Mouse (Mus musculus) CH12.LX (cell line): ENCODE data around the gene Tmem132c. TPM values are rescaled to one million over a fixed set of nuclear protein-coding genes. Genes with fewer than 3 reads are reported as not detected.

Experiments
- DNase-seq: peaks from one replicate; pipeline ENCODE4 v3.0.0-alpha.2; 2013; ENCODE audit errors: extremely low read depth
- H3K27ac ChIP-seq: 2 replicates; pipeline ENCODE4 v1.5.1; 2012; ENCODE audit warnings: low read depth, mild to moderate bottlenecking, control low read depth, moderate library complexity; ENCODE audit not compliant: insufficient read depth
- H3K27me3 ChIP-seq: replicated peaks from 2 replicates; pipeline ENCODE3; 2012; ENCODE audit warnings: inconsistent platforms
- H3K36me3 ChIP-seq, 2 experiments: replicated peaks in 1 of 2; 2 replicates each; pipeline versions ENCODE3 to v1.6.1; 2012; ENCODE audit warnings: inconsistent platforms in 1 of 2, low read length in 1 of 2, mild to moderate bottlenecking in 1 of 2, mixed read lengths in 1 of 2, moderate library complexity in 1 of 2; ENCODE audit not compliant: control insufficient read depth in 1 of 2, insufficient read depth in 1 of 2
- H3K4me1 ChIP-seq, 2 experiments: 2 replicates each; pipeline ENCODE4 v1.6.1; 2012; ENCODE audit warnings: inconsistent platforms in 1 of 2, moderate library complexity in 1 of 2; ENCODE audit not compliant: insufficient read depth in 2 of 2, control insufficient read depth in 1 of 2
- H3K4me2 ChIP-seq: 2 replicates; pipeline ENCODE4 v1.6.1; 2012; ENCODE audit warnings: low read depth, mild to moderate bottlenecking, control low read depth; ENCODE audit not compliant: poor library complexity, insufficient read depth, severe bottlenecking
- H3K4me3 ChIP-seq, 3 experiments: fragments of 150-350 bp in 1 of 3; sonication (generic) in 1 of 3; replicated peaks in 1 of 3; 2 replicates each; pipeline versions ENCODE3 to v1.5.1; 2011 to 2012; ENCODE audit warnings: low read depth in 2 of 3, low read length in 2 of 3, mild to moderate bottlenecking in 2 of 3, moderate library complexity in 2 of 3, control low read depth in 1 of 3, improper control_type of control experiment in 1 of 3, inconsistent platforms in 1 of 3, mixed read lengths in 1 of 3; ENCODE audit not compliant: poor library complexity in 1 of 3
- H3K79me2 ChIP-seq: replicated peaks from 2 replicates; pipeline ENCODE4 v1.6.1; 2012; ENCODE audit warnings: mild to moderate bottlenecking, moderate library complexity; ENCODE audit not compliant: control insufficient read depth, poor library complexity, insufficient read depth, severe bottlenecking; ENCODE audit errors: extremely low read depth
- H3K9ac ChIP-seq: 2 replicates; pipeline ENCODE4 v1.6.1; 2012; ENCODE audit warnings: low read depth, mild to moderate bottlenecking, control low read depth, moderate library complexity; ENCODE audit not compliant: insufficient read depth
- H3K9me3 ChIP-seq: replicated peaks from 2 replicates; pipeline ENCODE3; 2012; ENCODE audit warnings: low read length, inconsistent platforms, mixed read lengths
- CHD1 ChIP-seq: IDR thresholded peaks from 2 replicates; pipeline ENCODE4 v1.6.1; 2012; ENCODE audit warnings: low read depth, low read length, improper control_type of control experiment, inconsistent platforms
- E2F4 ChIP-seq: IDR thresholded peaks from 2 replicates; pipeline ENCODE4 v1.6.1; 2011; ENCODE audit warnings: low read depth, low read length, improper control_type of control experiment; ENCODE audit not compliant: insufficient replicate concordance
- ELF1 ChIP-seq: IDR thresholded peaks from 2 replicates; pipeline ENCODE4 v1.6.1; 2014; ENCODE audit warnings: low read depth, mild to moderate bottlenecking, inconsistent platforms, low read length, improper control_type of control experiment
- ETS1 ChIP-seq: conservative IDR thresholded peaks from 2 replicates; pipeline ENCODE4 v1.6.1; 2012; ENCODE audit warnings: low read depth, mild to moderate bottlenecking, inconsistent platforms, low read length, improper control_type of control experiment, moderate library complexity
- HCFC1 ChIP-seq: IDR thresholded peaks from 2 replicates; pipeline ENCODE4 v1.6.1; 2012; ENCODE audit warnings: low read depth, mild to moderate bottlenecking, inconsistent platforms, low read length, improper control_type of control experiment
- IRF4 ChIP-seq: IDR thresholded peaks from 2 replicates; pipeline ENCODE4 v1.6.1; 2014; ENCODE audit warnings: low read depth, mild to moderate bottlenecking, inconsistent platforms, low read length, improper control_type of control experiment
- JUN ChIP-seq: IDR thresholded peaks from 2 replicates; pipeline ENCODE4 v1.6.1; 2011; ENCODE audit warnings: low read depth, mild to moderate bottlenecking, low read length, improper control_type of control experiment, moderate library complexity; ENCODE audit not compliant: insufficient read depth
- JUND ChIP-seq: conservative IDR thresholded peaks from 2 replicates; pipeline ENCODE4 v1.6.1; 2011; ENCODE audit warnings: low read depth, low read length, improper control_type of control experiment
- KAT2A ChIP-seq: IDR thresholded peaks from 2 replicates; pipeline ENCODE4 v1.6.1; 2012; ENCODE audit warnings: low read length, improper control_type of control experiment, inconsistent platforms; ENCODE audit not compliant: insufficient replicate concordance
- MAX ChIP-seq: IDR thresholded peaks from 2 replicates; pipeline ENCODE4 v1.6.1; 2011; ENCODE audit warnings: low read length, improper control_type of control experiment
- MAZ ChIP-seq: IDR thresholded peaks from 2 replicates; pipeline ENCODE4 v1.6.1; 2012; ENCODE audit warnings: low read depth, mild to moderate bottlenecking, inconsistent platforms, low read length, improper control_type of control experiment, moderate library complexity
- MEF2A ChIP-seq: IDR thresholded peaks from 2 replicates; pipeline ENCODE4 v1.6.1; 2014; ENCODE audit warnings: low read depth, mild to moderate bottlenecking, inconsistent platforms, low read length, improper control_type of control experiment, borderline replicate concordance
- MXI1 ChIP-seq: IDR thresholded peaks from 2 replicates; pipeline ENCODE4 v1.6.1; 2011; ENCODE audit warnings: mild to moderate bottlenecking, low read depth, low read length, improper control_type of control experiment
- NRF1 ChIP-seq: IDR thresholded peaks from 2 replicates; pipeline ENCODE4 v1.6.1; 2014; ENCODE audit warnings: low read depth, mild to moderate bottlenecking, inconsistent platforms, low read length, improper control_type of control experiment, moderate library complexity
- SIN3A ChIP-seq: IDR thresholded peaks from 2 replicates; pipeline ENCODE4 v1.6.1; 2012; ENCODE audit warnings: low read length, improper control_type of control experiment, inconsistent platforms
- SMC3 ChIP-seq: IDR thresholded peaks from 2 replicates; pipeline ENCODE4 v1.6.1; 2011; ENCODE audit warnings: low read depth, low read length, improper control_type of control experiment
- UBTF ChIP-seq: IDR thresholded peaks from 2 replicates; pipeline ENCODE4 v1.6.1; 2012; ENCODE audit warnings: low read depth, mild to moderate bottlenecking, inconsistent platforms, low read length, improper control_type of control experiment, moderate library complexity
- USF1 ChIP-seq: IDR thresholded peaks from 2 replicates; pipeline ENCODE4 v1.6.1; 2014; ENCODE audit warnings: low read depth, mild to moderate bottlenecking, inconsistent platforms, low read length, improper control_type of control experiment
- ZKSCAN1 ChIP-seq: IDR thresholded peaks from 2 replicates; pipeline ENCODE4 v1.6.1; 2012; ENCODE audit warnings: low read depth, inconsistent platforms, low read length, improper control_type of control experiment, borderline replicate concordance
- ZMIZ1 ChIP-seq: IDR thresholded peaks from 2 replicates; pipeline ENCODE4 v1.6.1; 2012; ENCODE audit warnings: low read depth, mild to moderate bottlenecking, inconsistent platforms, low read length, improper control_type of control experiment
- dilution Hi-C: fragments of 300-500 bp; cut with MboI; formaldehyde crosslinking; loops from 2 replicates; pipeline ENCODE4 v1.14.3; 2020; ENCODE audit warnings: low sequenced_read_pairs; ENCODE audit not compliant: extremely low pct_unique_long_range_greater_than_20kb, extremely low pct_ligation_motif_present
- in situ Hi-C: fragments of 300-500 bp; cut with MboI; formaldehyde crosslinking; loops from 3 replicates; pipeline ENCODE4 v1.14.3; 2019; ENCODE audit warnings: low sequenced_read_pairs, low pct_ligation_motif_present, low pct_unique_long_range_greater_than_20kb, mixed read lengths
- polyA plus RNA-seq: library from polyadenylated mRNA; unstranded; fragments of >175 nt; gene quantifications from 2 replicates; pipeline ENCODE4 v1.2.1, GENCODE M21; 2012; ENCODE audit warnings: low read depth; ENCODE audit not compliant: insufficient read length
- total RNA-seq, 2 experiments: library from RNA; depleted of rRNA; stranded (reverse); fragments of 300-350 nt in 1 of 2; fragments of >200 nt in 1 of 2; gene quantifications; 2 replicates each; pipeline ENCODE4 v1.2.3; 2012 to 2014

Gene Tmem132c
- total and polyA plus RNA-seq, 3 experiments = not detected

DNA sequence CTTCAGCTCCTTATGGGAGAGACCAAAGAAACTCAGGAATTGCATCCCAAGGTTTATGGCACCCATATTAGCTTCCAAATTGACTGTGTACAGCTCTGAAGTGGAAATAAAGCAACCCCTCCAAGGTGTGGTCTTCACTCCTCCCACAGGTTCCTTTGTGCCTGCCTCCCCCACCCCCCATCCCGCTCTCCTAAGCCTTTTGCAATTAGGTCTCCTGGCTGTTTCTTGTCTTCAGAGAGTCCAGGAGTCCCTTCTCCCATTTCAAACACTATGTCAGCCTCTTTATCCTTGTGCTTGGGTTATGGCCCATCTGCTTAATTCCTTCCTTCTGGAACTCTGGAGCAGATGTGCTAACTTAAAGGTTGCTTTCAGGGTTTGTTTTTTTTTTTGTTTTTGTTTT lies 65.1 kb downstream of the Tmem132c start:
- H3K27me3 ChIP-seq = no peaks in the 10 kb centered on the region
- H3K36me3 ChIP-seq = no peaks in the 10 kb centered on the region
- H3K4me2 ChIP-seq = no peak overlapping the region
- H3K9ac ChIP-seq = no peak overlapping the region
- no peak overlapping the region for H3K4me3 ChIP-seq
- H3K9me3 ChIP-seq = peaks cover 67% of the 10 kb centered on the region
- no peak overlapping the region for H3K27ac ChIP-seq
- dilution Hi-C loops (no loop called here), in situ Hi-C loops (no loop called here)
- TF ChIP-seq HCFC1 = no peak
- H3K79me2 ChIP-seq = no peaks in the 10 kb centered on the region
- H3K4me1 ChIP-seq = no peaks in the 10 kb centered on the region
- no peak for DNase-seq

GRCm38 (mm10) chr5:127310318-127311004 lies 68.9 kb downstream of the Tmem132c start:
- Histone ChIP-seq H3K4me3 (no peak overlapping the region), H3K4me1 (no peaks in the 10 kb centered on the region), H3K27ac (no peak overlapping the region), H3K4me2 (no peak overlapping the region), H3K79me2 (no peaks in the 10 kb centered on the region), H3K9me3 (peaks cover 78% of the 10 kb centered on the region), H3K27me3 (no peaks in the 10 kb centered on the region), H3K9ac (no peak overlapping the region), H3K36me3 (no peaks in the 10 kb centered on the region)
- DNase-seq = no peak
- dilution Hi-C loops = no loop called here
- in situ Hi-C loops = no loop called here
- TF ChIP-seq JUND = no peak
- TF ChIP-seq MAZ = no peak
- TF ChIP-seq KAT2A = no peak
- TF ChIP-seq JUN = no peak
- TF ChIP-seq IRF4 = no peak
- no peak for TF ChIP-seq ZKSCAN1
- no peak for TF ChIP-seq MAX

GRCm38 (mm10) chr5:127311005-127311331 lies 69.4 kb downstream of the Tmem132c start:
- H3K27me3 ChIP-seq = no peaks in the 10 kb centered on the region
- dilution Hi-C loops = no loop called here
- no peak overlapping the region for H3K4me3 ChIP-seq
- H3K9me3 ChIP-seq = peaks cover 79% of the 10 kb centered on the region
- H3K4me1 ChIP-seq = no peaks in the 10 kb centered on the region
- H3K79me2 ChIP-seq = no peaks in the 10 kb centered on the region
- no peak overlapping the region for H3K27ac ChIP-seq
- no peak overlapping the region for H3K4me2 ChIP-seq
- no peak for TF ChIP-seq ELF1
- no peak for TF ChIP-seq SIN3A
- no peak for TF ChIP-seq CHD1
- TF ChIP-seq MEF2A = no peak
- no peak for TF ChIP-seq UBTF
- no peak for TF ChIP-seq ZMIZ1
- TF ChIP-seq E2F4 = no peak
- TF ChIP-seq SMC3 = no peak
- no peak for TF ChIP-seq MXI1
- TF ChIP-seq USF1 = no peak
- TF ChIP-seq ETS1 = no peak
- no peak for TF ChIP-seq NRF1
- H3K9ac ChIP-seq = no peak overlapping the region
- DNase-seq = no peak
- no peaks in the 10 kb centered on the region for H3K36me3 ChIP-seq
- in situ Hi-C loops = no loop called here
